Mouse (Mus musculus) c-Kit-negative CD71-positive TER-119-positive erythroid progenitor cells, embryonic 14.5 days (primary cell): ENCODE data around the gene Trpv2.

ENCODE experiments used
- DNase-seq: peaks from one replicate; pipeline ENCODE4 v3.0.0-alpha.2; 2013; ENCODE audit warnings: low read depth, low spot score

Gene Trpv2

DNA sequence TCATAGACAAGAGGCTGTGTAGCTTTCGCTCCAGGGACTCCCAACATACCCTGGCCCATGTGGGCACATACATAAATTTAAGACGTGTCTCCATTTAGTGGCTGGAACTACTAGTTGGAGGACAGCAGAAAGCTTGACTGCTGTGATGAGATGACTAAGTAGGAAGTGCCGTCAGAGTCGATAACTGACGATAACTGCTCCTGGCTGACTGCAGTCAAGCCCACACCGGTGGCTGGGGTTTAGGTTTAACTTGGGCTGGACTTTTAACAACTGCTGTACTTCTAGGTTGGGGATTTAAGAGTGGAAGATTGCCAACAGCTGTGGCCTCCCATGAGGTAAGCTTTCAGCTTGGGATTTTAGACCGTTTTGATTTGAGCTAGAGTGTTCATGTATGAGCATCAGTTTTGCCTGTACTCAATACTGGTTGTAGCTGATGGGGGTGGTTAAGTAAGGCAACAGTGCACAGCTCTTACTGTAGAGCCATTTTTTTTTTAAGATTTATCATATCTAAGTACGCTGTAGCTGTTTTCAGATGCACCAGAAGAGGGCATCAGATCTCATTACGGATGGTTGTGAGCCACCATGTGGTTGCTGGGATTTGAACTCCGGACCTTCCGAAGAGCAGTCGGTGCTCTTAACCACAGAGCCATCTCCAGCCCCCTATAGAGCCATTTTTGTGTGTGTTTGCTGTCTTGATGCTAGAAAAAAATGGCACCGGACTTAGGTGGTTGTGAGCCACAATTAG, 29.2 kb downstream of the Trpv2 start:
- no peak for DNase-seq

DNA sequence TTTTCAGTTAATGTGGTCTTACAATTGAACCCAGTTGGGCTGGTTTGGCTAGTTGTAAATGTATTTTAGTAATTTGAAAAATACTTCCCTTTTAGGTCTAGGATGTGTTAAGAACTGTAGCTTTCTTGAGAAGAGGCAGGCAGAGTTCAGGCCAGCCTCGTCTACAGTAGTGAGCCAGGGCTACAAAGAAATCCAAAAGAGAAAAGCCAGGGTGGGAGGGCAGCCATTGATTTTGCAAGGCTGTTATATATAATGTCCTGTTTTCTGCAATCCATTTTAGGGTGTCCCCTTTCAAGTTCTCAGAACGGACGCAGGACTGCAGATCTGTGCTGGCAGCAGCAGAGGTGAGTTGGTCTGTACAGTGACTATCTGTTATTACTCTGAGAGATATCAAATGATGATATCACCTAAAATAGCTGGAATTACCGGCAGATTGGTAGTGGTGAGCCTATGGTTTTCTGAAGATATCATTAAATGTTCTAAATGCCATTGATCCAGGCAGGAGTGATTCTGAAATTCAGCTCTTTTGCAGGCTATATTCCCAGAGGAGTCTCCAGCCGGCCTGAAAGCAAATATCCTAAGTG, 29.9 kb downstream of the Trpv2 start:
- DNase-seq: no peak

DNA sequence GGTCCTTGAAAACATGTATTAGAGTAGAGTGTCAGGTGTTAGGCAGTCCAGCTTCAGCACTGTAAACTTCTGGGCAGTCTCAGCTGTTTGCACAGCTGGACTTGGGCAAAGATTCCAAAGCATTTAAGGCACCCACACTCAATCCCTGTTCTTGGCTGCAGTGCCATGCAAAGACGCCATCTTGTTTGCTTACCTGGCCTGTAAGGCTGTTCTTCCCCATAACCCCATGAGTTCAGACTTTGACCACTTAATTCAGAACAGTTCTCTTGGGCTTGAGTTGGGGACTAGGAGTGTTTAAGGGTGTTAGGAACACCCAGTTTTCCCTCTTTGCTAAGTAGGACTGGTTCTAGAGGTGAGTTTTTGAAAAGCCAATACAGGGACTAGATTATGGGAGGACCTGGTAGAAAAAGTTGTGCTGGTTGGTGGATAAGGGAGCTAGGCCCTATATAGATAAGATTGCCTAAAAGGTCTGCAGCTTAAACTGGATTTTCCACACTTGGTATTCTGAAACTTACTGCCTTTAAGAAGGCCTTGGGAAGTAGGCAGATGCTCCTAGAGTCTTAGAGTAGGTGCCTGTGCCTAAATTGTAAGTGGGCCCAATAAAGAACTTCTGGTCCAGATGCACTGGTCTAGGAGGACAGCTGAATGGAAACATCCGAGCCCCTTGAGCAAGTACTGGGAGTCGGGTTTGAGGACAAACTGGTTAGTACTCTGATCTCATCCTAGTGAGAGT, 30.8 kb downstream of the Trpv2 start:
- no peak for DNase-seq

DNA sequence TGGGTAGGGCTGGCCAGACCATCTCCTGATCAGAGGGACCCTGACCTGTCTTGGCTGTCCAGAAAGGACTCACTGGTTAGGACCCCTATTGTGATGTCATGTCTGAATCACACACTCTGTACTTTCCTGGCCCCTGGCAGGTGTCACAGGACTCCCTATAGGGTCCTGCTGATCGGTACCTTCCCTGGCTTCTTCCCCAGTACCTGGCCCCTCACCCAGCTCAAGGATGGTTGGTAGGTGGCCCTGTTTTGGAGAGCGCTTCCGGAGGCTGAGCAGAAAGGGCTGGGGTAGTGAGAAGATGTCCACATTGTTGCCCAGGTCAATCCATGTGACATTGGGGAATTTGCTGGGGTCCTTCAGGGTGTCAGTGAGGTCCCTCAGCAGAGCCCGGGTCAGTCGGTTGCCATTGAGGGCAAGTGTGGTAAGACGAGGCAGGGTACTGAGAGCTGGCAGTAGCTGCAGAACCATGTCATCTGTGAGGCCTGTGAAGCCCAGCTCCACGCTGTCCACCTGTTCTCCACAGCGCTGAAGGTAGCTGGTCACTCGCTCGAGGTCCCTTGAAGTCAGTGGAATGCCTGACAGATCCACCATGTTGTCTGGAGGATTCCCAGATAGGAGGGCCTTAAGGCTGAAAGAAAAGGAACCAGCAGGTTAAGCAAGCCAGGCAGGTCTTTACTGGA, 31.5 kb downstream of the Trpv2 start:
- no peak for DNase-seq

GRCm38 (mm10) chr11:62606299-62607169, 32.2 kb downstream of the Trpv2 start:
- no peak for DNase-seq

GRCm38 (mm10) chr11:62607170-62607951, 33.1 kb downstream of the Trpv2 start:
- no peak for DNase-seq

DNA sequence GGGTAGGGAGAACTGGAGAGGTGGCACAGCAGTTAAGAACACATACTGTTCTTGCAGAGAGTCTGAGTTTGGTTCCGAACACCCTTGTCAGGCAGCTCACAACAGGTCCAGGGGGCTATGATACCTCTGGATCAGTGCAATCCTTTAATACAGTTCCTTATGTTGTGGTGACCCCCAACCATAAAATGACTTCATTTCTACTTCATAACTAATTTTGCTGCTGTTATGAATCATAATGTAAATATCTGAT, 33.6 kb downstream of the Trpv2 start:
- no peak for DNase-seq

GRCm38 (mm10) chr11:62608826-62609675, 34.8 kb downstream of the Trpv2 start:
- no peak for DNase-seq

DNA sequence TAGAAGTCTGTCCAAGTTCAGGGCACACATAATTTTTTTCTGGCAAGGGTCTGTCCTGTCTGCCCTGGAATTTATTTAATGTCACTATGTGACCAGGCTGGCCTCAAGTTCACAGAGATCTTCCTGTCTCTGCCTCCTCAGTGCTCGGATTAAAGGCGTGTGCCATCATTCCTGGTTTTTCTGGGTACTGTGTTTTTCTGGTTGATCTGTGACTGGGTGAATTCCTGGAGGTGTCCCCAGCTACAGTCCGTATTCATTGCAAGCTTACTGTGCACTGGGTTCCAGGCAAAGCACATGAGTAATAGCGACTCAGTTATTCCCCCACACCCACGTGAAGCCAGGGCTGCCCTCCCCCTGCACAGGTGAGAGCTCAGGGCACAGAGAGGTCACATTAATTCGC, 36.0 kb downstream of the Trpv2 start:
- DNase-seq: no peak

GRCm38 (mm10) chr11:62612604-62613003, 38.3 kb downstream of the Trpv2 start:
- DNase-seq: no peak

DNA sequence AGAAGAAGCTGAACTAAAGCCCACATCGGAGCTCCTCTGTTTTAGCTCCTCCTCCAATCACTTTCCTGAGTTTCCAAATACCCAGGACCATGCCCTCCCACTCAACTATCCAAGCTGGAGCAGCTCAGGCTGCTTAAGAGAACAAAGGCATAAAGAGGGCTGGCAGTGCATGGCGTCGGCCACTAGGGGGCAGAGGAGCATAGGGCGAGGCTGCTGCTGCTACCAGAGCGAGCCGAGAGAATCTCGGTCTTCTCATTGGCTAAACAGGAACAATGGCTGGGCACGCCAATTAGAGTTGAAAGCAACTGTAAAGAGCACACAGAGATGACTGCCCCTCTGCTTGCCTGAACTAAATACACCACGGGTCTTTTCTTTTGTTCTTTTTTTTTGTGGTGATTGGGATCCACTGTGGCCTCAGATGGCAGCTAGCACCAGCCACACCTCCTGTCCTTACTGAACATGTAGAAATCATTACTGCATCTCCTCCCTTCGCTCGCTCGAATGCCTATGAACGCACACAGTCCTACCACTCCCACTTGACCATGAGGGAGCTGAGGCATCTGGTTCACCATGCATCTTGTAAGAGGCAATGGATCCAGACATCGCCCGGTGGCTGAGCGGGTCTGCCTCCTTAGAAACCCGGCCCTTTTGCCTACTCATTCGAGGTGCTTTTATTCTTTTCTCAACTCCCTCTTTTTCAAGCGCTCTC, 39.5 kb downstream of the Trpv2 start:
- DNase-seq: peak; percentile 57

DNA sequence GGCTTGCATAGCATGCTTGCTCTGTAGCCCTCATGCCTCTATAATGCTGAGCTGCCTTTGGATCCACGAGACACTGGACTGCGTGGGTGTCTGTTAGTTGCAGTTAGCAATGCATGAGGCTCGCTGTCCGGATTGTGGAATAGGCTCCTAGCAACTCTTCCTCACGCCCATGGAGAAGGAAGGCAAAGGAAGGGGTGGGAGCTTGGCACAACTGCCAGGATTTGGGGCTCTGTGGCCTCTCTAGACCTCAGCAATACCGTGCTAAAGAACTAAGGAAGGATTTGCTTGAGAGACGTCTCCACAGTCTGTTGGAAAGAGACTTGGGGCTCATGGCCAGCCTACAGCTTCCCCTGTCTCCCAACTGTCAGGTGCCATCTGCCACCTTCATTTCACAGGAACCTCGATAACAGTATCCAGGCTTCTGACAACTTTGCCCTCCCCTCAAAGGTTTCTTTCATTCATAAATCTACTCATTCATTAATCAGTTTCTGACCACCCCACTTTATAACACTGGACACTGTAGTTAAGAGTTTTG, 40.7 kb downstream of the Trpv2 start:
- no peak for DNase-seq

DNA sequence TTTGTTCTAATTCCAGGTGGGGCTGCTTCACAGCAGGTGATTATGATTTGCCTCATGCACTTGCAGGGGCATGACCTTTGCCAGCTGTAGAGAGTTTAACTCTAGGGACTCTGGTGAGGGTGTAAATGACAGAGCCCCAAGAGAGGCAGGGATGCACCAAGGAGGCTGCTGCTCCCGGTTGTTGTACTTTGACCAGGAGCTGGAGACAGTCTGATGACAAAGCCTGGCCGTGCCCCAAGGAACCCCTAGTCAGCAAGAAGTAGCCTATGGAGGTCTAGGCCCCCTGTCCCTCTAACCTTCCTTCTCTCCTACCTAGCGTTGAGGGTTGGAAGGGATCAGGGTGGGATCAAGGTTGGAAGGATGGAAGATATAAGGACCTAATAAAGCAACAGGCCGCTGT, 41.2 kb downstream of the Trpv2 start:
- no peak for DNase-seq

- no peak for DNase-seq
Observed at GRCm38 (mm10) chr11:62621079-62621478, 46.8 kb downstream of the Trpv2 start.

- DNase-seq: no peak
Observed at GRCm38 (mm10) chr11:62621586-62622283, 47.4 kb downstream of the Trpv2 start.

GRCm38 (mm10) chr11:62622850-62623249, 48.6 kb downstream of the Trpv2 start:
- no peak for DNase-seq

DNA sequence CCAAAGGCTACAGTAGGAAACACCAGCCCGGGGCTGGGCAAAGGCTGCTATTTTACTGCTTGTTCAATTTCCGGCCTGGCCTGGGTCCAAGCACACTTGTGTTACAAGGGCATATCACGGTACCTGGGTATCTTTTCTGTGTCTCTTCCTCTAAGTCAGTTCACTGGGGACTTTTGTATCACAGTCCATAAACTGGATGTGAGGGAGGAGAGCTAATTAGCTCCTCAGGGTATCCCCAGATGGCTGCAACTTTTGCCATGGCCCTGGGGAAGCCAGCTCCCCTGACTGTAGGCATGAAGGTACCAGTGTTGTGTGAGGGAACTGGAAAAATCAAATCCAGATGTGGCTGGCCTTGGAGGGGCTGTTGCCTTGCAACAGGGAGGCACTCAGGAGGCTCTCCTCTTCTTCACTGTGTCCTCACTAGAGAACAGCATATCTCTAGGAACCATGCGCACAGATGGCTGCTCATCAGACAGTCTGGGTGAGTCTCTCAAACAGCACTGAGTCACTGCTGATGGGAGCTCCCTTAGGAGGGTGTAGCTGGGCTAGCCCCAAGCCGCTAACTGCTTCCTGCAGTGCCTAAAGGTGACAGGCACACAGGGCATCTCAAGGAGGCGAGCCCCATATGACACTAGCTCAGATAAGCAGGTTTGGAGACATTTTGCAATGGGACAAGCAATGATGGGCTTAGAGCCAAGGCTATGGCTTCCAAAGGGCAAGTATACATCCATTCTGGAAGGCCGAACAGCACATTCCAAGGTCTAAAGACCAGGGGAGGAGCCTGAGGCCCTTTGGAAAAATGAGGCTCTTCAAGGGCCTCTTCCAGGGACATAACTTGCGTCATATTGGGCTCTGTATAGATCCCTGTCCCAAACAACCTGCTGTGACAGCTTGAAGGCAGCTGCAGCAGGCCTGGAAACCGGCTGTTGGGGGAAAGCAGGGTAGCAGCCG, 50.3 kb downstream of the Trpv2 start:
- no peak for DNase-seq
